Mouse (Mus musculus): Measurements from ENCODE around the gene Cdip1.

Cdip1 gene

GRCm38 (mm10) chr16:4718753-4719518 is 71.2 kb downstream of the Cdip1 start, which contains the start of gene Nmral1:
Gene Nmral1 (minus strand): TSS chr16:4719356.
- peak in 1 of 2 experiments; percentile 68 for DNase-seq (ENCODE audit: low spot score in 2 of 2)

- no peak for DNase-seq (ENCODE audit: low spot score in 2 of 2)
Observed at GRCm38 (mm10) chr16:4717866-4718265, 72.2 kb downstream of the Cdip1 start.

GRCm38 (mm10) chr16:4713861-4714710 is 76.0 kb downstream of the Cdip1 start:
- DNase-seq (ENCODE audit: low spot score in 2 of 2), result no peak

GRCm38 (mm10) chr16:4711173-4711572 is 78.9 kb downstream of the Cdip1 start:
- no peak for DNase-seq (ENCODE audit: low spot score in 2 of 2)

- no peak for DNase-seq (ENCODE audit: low spot score in 2 of 2)
Observed at GRCm38 (mm10) chr16:4705541-4705940, 84.6 kb downstream of the Cdip1 start.

- no peak for DNase-seq (ENCODE audit: low spot score in 2 of 2)
Observed at GRCm38 (mm10) chr16:4702646-4703045, 87.4 kb downstream of the Cdip1 start.

GRCm38 (mm10) chr16:4701211-4701610 is 88.9 kb downstream of the Cdip1 start:
- DNase-seq (ENCODE audit: low spot score in 2 of 2), result no peak

Data from cerebellum, postnatal 4 days (tissue).